Mouse (Mus musculus) hindbrain, embryonic 15.5 days (tissue): Measurements from ENCODE around the gene Fkbp9. TPM values are rescaled to one million over a fixed set of nuclear protein-coding genes. Genes with fewer than 3 reads are reported as not detected.

Experiments used
- polyA plus RNA-seq: library from polyadenylated mRNA; unstranded; fragments of >200 nt; fragmentation: Nextera tagmentation; extraction: Ambion mirVana; gene quantifications from 2 replicates; pipeline ENCODE4 v1.2.1, GENCODE M21; 2015

Fkbp9 gene
- polyA plus RNA-seq, 1 experiment from 2014 or later, result 42.8 TPM

Other genes starting within 250 kb of the Fkbp9 start
- 70.5 and 89.9 TPM in 2 replicates for gene Lsm5, start 127.3 kb upstream of the Fkbp9 start, polyA plus RNA-seq
- gene Avl9, start 117.2 kb upstream of the Fkbp9 start, polyA plus RNA-seq, result 25.8 and 26.1 TPM in 2 replicates
- 32.0 and 33.4 TPM in 2 replicates for gene Kbtbd2, start 34.2 kb upstream of the Fkbp9 start, polyA plus RNA-seq
- 149 and 153 TPM in 2 replicates for gene Nt5c3, start 91.9 kb downstream of the Fkbp9 start, polyA plus RNA-seq
- 0.50 and 0.53 TPM in 2 replicates for gene Vmn1r4, start 92.0 kb downstream of the Fkbp9 start, polyA plus RNA-seq
- not detected in 2 replicates for gene Vmn1r5, start 138.2 kb downstream of the Fkbp9 start, polyA plus RNA-seq
- not detected in 2 replicates for gene Vmn1r6, start 165.2 kb downstream of the Fkbp9 start, polyA plus RNA-seq
- gene Vmn1r7, start 193.3 kb downstream of the Fkbp9 start, polyA plus RNA-seq, result not detected in 2 replicates
- not detected in 2 replicates for gene Vmn1r8, start 200.2 kb downstream of the Fkbp9 start, polyA plus RNA-seq
- gene Vmn1r9, start 234.7 kb downstream of the Fkbp9 start, polyA plus RNA-seq, result not detected in 2 replicates